Mouse (Mus musculus) adrenal gland, postnatal 36 days (tissue): ENCODE data around the gene Ptpn18. TPM values are rescaled to one million over a fixed set of nuclear protein-coding genes. Genes with fewer than 3 reads are reported as not detected.
"Not testable (repeated sequence)": the region's sequence is repeated elsewhere in the genome, so short reads cannot be mapped to it uniquely, and the experiment has no call there.

Experiments
- DNase-seq, 2 experiments: peaks; one replicate each; pipeline ENCODE4 v3.0.0; 2021; ENCODE audit warnings: mixed read lengths in 1 of 2
- microRNA-seq: library from miRNA; unstranded; fragments of <30 nt; microRNA quantifications from one replicate; pipeline ENCODE4 v1.2.0, GENCODE M21; 2021
- total RNA-seq, 2 experiments: library from RNA; stranded (reverse); gene quantifications; 2 replicates each; pipeline ENCODE4 v1.2.3; 2021

Ptpn18 gene
- total RNA-seq, 2 experiments from 2014 or later = 3.4 to 5.9 TPM

DNA sequence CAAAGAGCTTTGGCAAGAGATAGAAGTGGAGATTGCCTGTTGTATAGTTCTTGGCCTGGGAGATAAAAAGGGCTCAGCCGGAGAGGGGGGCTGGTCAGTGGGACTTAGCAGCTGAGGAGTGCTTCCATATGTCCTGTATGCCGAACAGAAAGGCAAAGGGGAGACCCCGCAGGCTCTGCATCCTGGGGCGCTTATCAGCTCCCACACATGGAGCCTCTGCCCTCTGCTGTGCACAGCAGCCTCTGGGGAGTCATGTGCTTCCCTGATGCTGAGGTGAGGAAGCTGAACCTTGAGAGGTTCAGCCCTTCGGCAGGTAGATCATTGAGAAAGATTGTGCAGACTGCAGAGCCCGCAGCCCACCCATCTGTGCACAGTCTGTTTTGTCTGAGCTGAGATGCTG lies 57.7 kb downstream of the Ptpn18 start:
- not testable (repeated sequence) for DNase-seq

DNA sequence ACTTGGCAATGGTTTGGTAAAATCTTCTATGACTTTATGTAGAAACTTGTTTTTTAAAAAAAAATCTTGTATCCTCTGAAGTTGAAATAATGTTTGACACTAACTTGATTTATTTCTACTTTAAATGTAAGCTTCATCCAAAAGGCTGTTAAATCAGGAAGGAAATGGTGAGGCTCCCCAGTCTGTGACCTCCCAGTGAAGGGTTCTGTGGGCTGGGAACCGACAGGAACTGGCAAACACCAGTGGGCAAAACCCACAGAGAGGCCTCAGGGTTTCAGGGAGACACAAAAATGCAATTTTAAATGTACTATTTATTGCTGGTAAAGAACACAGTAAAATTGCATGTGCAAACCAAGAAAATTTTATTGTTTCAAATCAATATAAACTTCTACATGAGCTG lies 58.2 kb downstream of the Ptpn18 start:
- not testable (repeated sequence) for DNase-seq

DNA sequence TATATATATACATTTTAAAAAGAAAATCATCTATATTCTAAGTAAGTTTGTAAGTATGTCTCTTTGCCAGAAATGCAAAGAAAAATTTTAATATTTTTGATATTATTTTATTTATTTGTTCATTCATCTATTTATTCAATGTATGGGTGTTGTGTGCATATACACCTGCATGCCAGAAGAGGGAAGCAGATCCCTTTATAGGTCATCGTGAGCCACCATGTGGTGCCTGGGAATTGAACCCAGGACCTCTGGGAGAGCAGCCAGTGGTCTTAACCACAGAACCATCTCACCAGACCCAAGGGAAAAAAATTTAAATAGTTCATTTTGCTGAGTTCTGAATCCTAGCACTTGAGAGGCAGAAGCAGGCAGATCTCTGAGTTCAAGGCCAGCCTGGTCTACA lies 58.7 kb downstream of the Ptpn18 start:
- no peak for DNase-seq

DNA sequence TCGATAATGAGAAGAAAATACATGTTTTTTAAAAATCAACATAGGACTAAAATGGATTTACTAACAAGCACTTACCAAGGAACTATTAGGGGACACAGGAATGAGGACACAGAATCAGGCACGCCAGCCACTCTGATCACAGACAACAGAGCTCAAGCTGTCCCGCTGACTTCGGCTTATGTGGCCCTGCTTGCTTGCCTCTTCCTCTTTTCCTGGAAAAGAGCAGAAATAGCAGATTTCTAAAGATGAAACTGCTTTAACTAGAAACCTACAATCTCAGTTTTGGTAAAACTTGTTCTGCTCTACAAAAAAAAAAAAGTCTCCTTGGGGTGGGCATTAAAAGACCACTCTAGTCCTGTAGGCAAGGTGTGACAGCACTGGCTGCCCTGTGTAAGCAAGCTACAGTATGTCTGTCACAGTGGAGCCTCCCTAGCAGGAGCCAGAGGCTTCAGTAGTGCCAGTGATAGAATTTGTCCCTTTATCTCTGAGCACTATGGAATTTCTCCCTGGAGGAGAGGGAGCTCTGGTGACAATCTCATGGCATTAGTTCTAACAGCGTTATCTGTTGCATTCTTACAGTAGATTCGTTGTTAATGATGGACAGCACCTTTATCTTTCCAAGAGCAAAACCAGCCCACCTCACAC lies 62.8 kb downstream of the Ptpn18 start:
- no peak for DNase-seq

DNA sequence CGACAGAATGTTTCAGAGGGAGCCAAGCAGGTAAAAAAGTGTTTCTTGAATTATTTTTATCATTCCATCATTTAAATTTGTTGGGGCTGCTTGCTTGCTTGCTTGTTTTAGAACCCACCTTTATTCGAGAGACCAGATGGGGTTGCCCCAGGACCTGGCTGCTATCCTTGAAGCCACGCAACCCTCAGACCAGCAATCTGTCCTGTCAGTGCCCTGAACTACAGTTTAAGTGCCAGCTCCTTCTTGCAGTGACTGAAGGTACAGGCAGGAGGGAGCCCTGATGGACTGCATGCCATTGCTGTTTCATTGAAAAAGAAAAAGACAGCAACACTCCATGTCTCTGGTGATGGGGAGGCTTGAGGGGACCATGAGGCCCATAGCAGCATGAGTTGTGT lies 63.3 kb downstream of the Ptpn18 start:
- no peak for DNase-seq

DNA sequence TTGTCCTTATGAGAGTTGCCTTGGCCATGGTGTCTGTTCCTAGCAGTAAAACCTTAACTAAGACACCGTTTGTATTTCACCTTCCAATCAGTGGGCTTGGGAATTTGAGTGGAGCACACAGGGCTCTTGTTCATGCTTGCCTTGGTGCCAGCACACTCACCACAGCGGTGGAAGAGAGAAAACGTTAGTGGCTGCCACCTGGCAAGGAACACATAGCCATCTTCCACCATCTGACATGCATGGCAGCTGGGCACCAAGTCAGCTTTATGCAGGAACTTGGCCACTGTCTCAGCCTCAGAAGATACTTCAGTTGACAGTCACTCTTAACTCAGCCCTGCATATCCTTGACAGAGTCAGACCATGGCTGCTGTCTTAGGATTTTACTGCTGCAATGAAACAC lies 64.1 kb downstream of the Ptpn18 start:
- no peak for DNase-seq

Small RNAs within 50 kb of the gene (microRNA-seq; reads per million reads assigned to microRNA genes)
- gene Mir5103 = not detected

Other genes starting within 250 kb of the Ptpn18 start
- gene Ccdc115, start 20.1 kb upstream of the Ptpn18 start, total RNA-seq = 10 to 100 TPM; 16.8 to 17.4 TPM
- 10 to 100 TPM; 62.0 to 76.0 TPM for gene Imp4, start 19.9 kb upstream of the Ptpn18 start, total RNA-seq
- gene Prss39, start 38.6 kb downstream of the Ptpn18 start, total RNA-seq = not detected
- not detected for gene Cfc1, start 75.9 kb downstream of the Ptpn18 start, total RNA-seq
- not detected for gene Prss40, start 101.2 kb downstream of the Ptpn18 start, total RNA-seq
- under 1 TPM; 0.46 to 0.50 TPM for gene Amer3, start 119.9 kb downstream of the Ptpn18 start, total RNA-seq